Mouse (Mus musculus) C2C12 (cell line): ENCODE data around the gene Klk7. TPM values are rescaled to one million over a fixed set of nuclear protein-coding genes. Genes with fewer than 3 reads are reported as not detected.

Experiments
- H3K27me3 ChIP-seq: one replicate; pipeline ENCODE4 v1.6.1; 2011; ENCODE audit not compliant: control insufficient read depth, insufficient read depth, insufficient read length
- H3K36me3 ChIP-seq: one replicate; pipeline ENCODE4 v1.6.1; 2011; ENCODE audit not compliant: control insufficient read depth, insufficient read depth
- H3K4me3 ChIP-seq: one replicate; pipeline ENCODE4 v1.5.1; 2011; ENCODE audit warnings: mild to moderate bottlenecking, control low read depth; ENCODE audit not compliant: poor library complexity, insufficient read depth, severe bottlenecking
- H3K79me2 ChIP-seq: one replicate; pipeline ENCODE4 v1.6.1; 2011; ENCODE audit not compliant: control insufficient read depth, insufficient read depth
- H3K79me3 ChIP-seq: one replicate; pipeline ENCODE4 v1.6.1; 2011; ENCODE audit warnings: low read depth, control low read depth
- H3ac ChIP-seq: one replicate; pipeline ENCODE3; 2011; ENCODE audit warnings: low read depth; ENCODE audit not compliant: control insufficient read depth, insufficient read length
- CEBPB ChIP-seq: IDR thresholded peaks from one replicate; pipeline ENCODE4 v1.6.1; 2011; ENCODE audit warnings: low read depth, mild to moderate bottlenecking, control low read depth, moderate library complexity
- CTCF ChIP-seq: IDR thresholded peaks from one replicate; pipeline ENCODE4 v1.5.1; 2011; ENCODE audit not compliant: control insufficient read depth, insufficient read depth, insufficient read length
- FOSL1 ChIP-seq: IDR thresholded peaks from one replicate; pipeline ENCODE4 v1.8.0; 2011; ENCODE audit warnings: mild to moderate bottlenecking, low read length; ENCODE audit not compliant: poor library complexity, insufficient read depth, severe bottlenecking
- MAX ChIP-seq: IDR thresholded peaks from one replicate; pipeline ENCODE4 v1.6.1; 2011; ENCODE audit warnings: mild to moderate bottlenecking, control low read depth
- MYOD1 ChIP-seq: IDR thresholded peaks from one replicate; pipeline ENCODE4 v1.6.1; 2011; ENCODE audit warnings: low read depth; ENCODE audit not compliant: control insufficient read depth, insufficient read length
- MYOG ChIP-seq: IDR thresholded peaks from one replicate; pipeline ENCODE4 v1.6.1; 2011; ENCODE audit not compliant: control insufficient read depth, insufficient read length; ENCODE audit errors: extremely low read depth
- USF1 ChIP-seq: IDR thresholded peaks from one replicate; pipeline ENCODE4 v1.6.1; 2011; ENCODE audit warnings: low read depth, mild to moderate bottlenecking, control low read depth, moderate library complexity
- polyA plus RNA-seq: library from polyadenylated mRNA; unstranded; fragments of >200 nt; fragmentation: generic; extraction: Trizol; gene quantifications from one replicate; pipeline ENCODE4 v1.2.1, GENCODE M21; 2012; ENCODE audit warnings: missing spikeins

Gene Klk7
- polyA plus RNA-seq, 1 experiment = not detected

GRCm38 (mm10) chr7:43797844-43798462 lies 13.1 kb upstream of the Klk7 start:
- no peaks in the 10 kb centered on the region for H3K36me3 ChIP-seq
- no peaks in the 10 kb centered on the region for H3K79me2 ChIP-seq
- no peaks in the 10 kb centered on the region for H3K79me3 ChIP-seq
- TF ChIP-seq MYOG (no peak), CEBPB (no peak), CTCF (no peak), MYOD1 (no peak), USF1 (no peak), FOSL1 (no peak), MAX (no peak)
- no peaks in the 10 kb centered on the region for H3K27me3 ChIP-seq
- no peak overlapping the region for H3ac ChIP-seq
- H3K4me3 ChIP-seq = no peak overlapping the region

- Histone ChIP-seq H3K36me3 (no peaks in the 10 kb centered on the region), H3K79me2 (no peaks in the 10 kb centered on the region), H3K79me3 (no peaks in the 10 kb centered on the region), H3K4me3 (no peak overlapping the region), H3K27me3 (no peaks in the 10 kb centered on the region), H3ac (no peak overlapping the region)
- TF ChIP-seq CTCF = no peak
- no peak for TF ChIP-seq MAX
- TF ChIP-seq USF1 = no peak
- no peak for TF ChIP-seq MYOG
- no peak for TF ChIP-seq MYOD1
- TF ChIP-seq FOSL1 = no peak
- TF ChIP-seq CEBPB = no peak
Observed at GRCm38 (mm10) chr7:43799876-43800275, 11.2 kb upstream of the Klk7 start.

GRCm38 (mm10) chr7:43815211-43815610 lies 4.1 kb downstream of the Klk7 start:
- H3ac ChIP-seq = no peak overlapping the region
- H3K4me3 ChIP-seq = no peak overlapping the region
- H3K36me3 ChIP-seq = no peaks in the 10 kb centered on the region
- TF ChIP-seq MAX = no peak
- no peak for TF ChIP-seq USF1
- TF ChIP-seq CTCF = no peak
- TF ChIP-seq MYOG = no peak
- peaks cover 20% of the 10 kb centered on the region for H3K27me3 ChIP-seq
- no peaks in the 10 kb centered on the region for H3K79me3 ChIP-seq
- H3K79me2 ChIP-seq = no peaks in the 10 kb centered on the region

GRCm38 (mm10) chr7:43816746-43817145 lies 5.7 kb downstream of the Klk7 start:
- Histone ChIP-seq H3K79me3 (no peaks in the 10 kb centered on the region), H3K27me3 (peaks cover 12% of the 10 kb centered on the region), H3K79me2 (no peaks in the 10 kb centered on the region), H3ac (no peak overlapping the region), H3K36me3 (no peaks in the 10 kb centered on the region), H3K4me3 (no peak overlapping the region)
- TF ChIP-seq CEBPB = no peak
- TF ChIP-seq CTCF = no peak

GRCm38 (mm10) chr7:43821581-43821980 lies 10.5 kb downstream of the Klk7 start:
- H3K79me2 ChIP-seq = no peaks in the 10 kb centered on the region
- no peak overlapping the region for H3K4me3 ChIP-seq
- peaks cover 14% of the 10 kb centered on the region for H3K27me3 ChIP-seq
- TF ChIP-seq MAX (no peak), MYOD1 (no peak), CTCF (no peak), MYOG (no peak), CEBPB (no peak)
- H3K36me3 ChIP-seq = no peaks in the 10 kb centered on the region
- H3ac ChIP-seq = no peak overlapping the region
- H3K79me3 ChIP-seq = no peaks in the 10 kb centered on the region

- peaks cover 23% of the 10 kb centered on the region for H3K27me3 ChIP-seq
- H3K4me3 ChIP-seq = no peak within 1 kb of the TSS
- no peaks in the 10 kb centered on the region for H3K79me2 ChIP-seq
- no peaks in the 10 kb centered on the region for H3K36me3 ChIP-seq
- TF ChIP-seq CEBPB = no peak
- TF ChIP-seq CTCF = no peak
- TF ChIP-seq USF1 = no peak
- no peak for TF ChIP-seq FOSL1
- no peak for TF ChIP-seq MYOD1
- no peak for TF ChIP-seq MYOG
- no peak within 1 kb of the TSS for H3ac ChIP-seq
- H3K79me3 ChIP-seq = no peaks in the 10 kb centered on the region
Observed at GRCm38 (mm10) chr7:43824199-43824598, 13.1 kb downstream of the Klk7 start, which contains the start of gene Klk6. Gene Klk6 (plus strand): TSS chr7:43824499.
